Mouse (Mus musculus) liver, postnatal 0 days (tissue): ENCODE results near the gene Angptl2. TPM values are rescaled to one million over a fixed set of nuclear protein-coding genes. Genes with fewer than 3 reads are reported as not detected.
"Not testable (repeated sequence)": the region's sequence is repeated elsewhere in the genome, so short reads cannot be mapped to it uniquely, and the experiment has no call there.

Experiments used
- ATAC-seq: fragments of 200-750 bp; cut with Nextera tagmentation; 2 replicates; pipeline ENCODE4 v1.8.0; 2017; ENCODE audit warnings: mild to moderate bottlenecking, moderate library complexity
- DNase-seq: peaks from one replicate; pipeline ENCODE4 v3.0.0-alpha.2; 2016
- H3K27ac ChIP-seq: fragments of 300-500 bp; sonication (generic); 2 replicates; pipeline ENCODE4 v1.5.1; 2014; ENCODE audit warnings: antibody characterized with exemption, moderate library complexity, mild to moderate bottlenecking, low read depth
- H3K27me3 ChIP-seq: fragments of 300-500 bp; sonication (generic); 2 replicates; pipeline ENCODE4 v1.6.1; 2014; ENCODE audit warnings: low read length, control low read depth, mixed read lengths; ENCODE audit not compliant: insufficient read depth
- H3K36me3 ChIP-seq: fragments of 300-500 bp; sonication (generic); replicated peaks from 2 replicates; pipeline ENCODE4 v1.6.1; 2014; ENCODE audit warnings: mild to moderate bottlenecking, control low read depth, low read length, moderate library complexity, mixed read lengths; ENCODE audit not compliant: insufficient read depth
- H3K4me1 ChIP-seq: fragments of 300-500 bp; sonication (generic); 2 replicates; pipeline ENCODE4 v1.6.1; 2014; ENCODE audit warnings: antibody characterized with exemption, mild to moderate bottlenecking, control low read depth; ENCODE audit not compliant: insufficient read depth
- H3K4me2 ChIP-seq: fragments of 300-500 bp; sonication (generic); 2 replicates; pipeline ENCODE4 v1.6.1; 2014; ENCODE audit warnings: low read depth, mild to moderate bottlenecking, low read length, moderate library complexity, mixed read lengths
- H3K4me3 ChIP-seq: fragments of 300-500 bp; sonication (generic); 2 replicates; pipeline ENCODE4 v1.5.1; 2014; ENCODE audit warnings: low read depth, low read length
- H3K9ac ChIP-seq: fragments of 300-500 bp; sonication (generic); replicated peaks from 2 replicates; pipeline ENCODE4 v1.6.1; 2014; ENCODE audit warnings: mild to moderate bottlenecking, moderate library complexity
- H3K9me3 ChIP-seq: fragments of 300-500 bp; sonication (generic); 2 replicates; pipeline ENCODE4 v1.6.1; 2016; ENCODE audit warnings: mild to moderate bottlenecking, control low read depth, low read length, mixed read lengths
- CTCF ChIP-seq: sonication (generic); IDR thresholded peaks from 2 replicates; pipeline ENCODE4 v1.5.1; 2016; ENCODE audit warnings: antibody characterized with exemption, low read depth
- EP300 ChIP-seq: IDR thresholded peaks from 2 replicates; pipeline ENCODE4 v1.6.1; 2016; ENCODE audit warnings: antibody characterized with exemption, low read depth, mild to moderate bottlenecking
- WGBS: fragments of 180-500 bp; shearing (Covaris S2); extraction: QIAGEN DNeasy Blood & Tissue Kit; methylation state at CpG from one replicate; pipeline ENCODE4 v1.1.7; 2014; ENCODE audit not compliant: insufficient replicate concordance; 5-methylcytosine and 5-hydroxymethylcytosine counted together
- polyA plus RNA-seq: library from polyadenylated mRNA; unstranded; fragments of >200 nt; fragmentation: Nextera tagmentation; extraction: Ambion mirVana; gene quantifications from 2 replicates; pipeline ENCODE4 v1.2.1, GENCODE M21; 2015

The Angptl2 gene
- polyA plus RNA-seq, 1 experiment from 2014 or later, result 3.8 TPM

DNA sequence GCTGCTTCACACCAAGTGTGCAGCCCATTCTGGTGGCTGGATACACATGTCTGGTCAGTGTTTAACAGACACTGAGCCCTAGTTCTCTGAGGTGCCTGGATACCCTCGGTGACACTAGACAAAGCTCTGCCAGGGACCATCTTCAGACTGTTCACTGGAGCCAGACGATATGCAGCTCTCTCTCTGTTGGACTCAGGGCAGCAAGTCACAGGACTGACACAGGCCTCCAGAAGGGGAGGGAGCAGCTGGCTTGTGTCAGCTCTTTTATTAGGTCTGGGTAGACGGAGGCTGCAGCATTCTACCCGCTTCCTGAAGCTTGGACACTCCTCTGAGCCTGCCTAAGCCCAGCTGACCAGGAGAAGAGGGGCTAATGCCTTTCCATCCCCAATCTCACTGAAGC lies 8.8 kb upstream of the Angptl2 start:
- Histone ChIP-seq H3K4me3 (no peak overlapping the region), H3K4me2 (no peak overlapping the region), H3K36me3 (no peaks in the 10 kb centered on the region), H3K9me3 (no peaks in the 10 kb centered on the region), H3K27ac (no peak overlapping the region), H3K27me3 (no peaks in the 10 kb centered on the region), H3K4me1 (peaks cover 13% of the 10 kb centered on the region), H3K9ac (no peak overlapping the region)
- WGBS, result 58% methylated on average over 4 of the region's 4 CpGs
- ATAC-seq, result no peak
- DNase-seq, result no peak
- TF ChIP-seq CTCF (no peak), EP300 (no peak)

DNA sequence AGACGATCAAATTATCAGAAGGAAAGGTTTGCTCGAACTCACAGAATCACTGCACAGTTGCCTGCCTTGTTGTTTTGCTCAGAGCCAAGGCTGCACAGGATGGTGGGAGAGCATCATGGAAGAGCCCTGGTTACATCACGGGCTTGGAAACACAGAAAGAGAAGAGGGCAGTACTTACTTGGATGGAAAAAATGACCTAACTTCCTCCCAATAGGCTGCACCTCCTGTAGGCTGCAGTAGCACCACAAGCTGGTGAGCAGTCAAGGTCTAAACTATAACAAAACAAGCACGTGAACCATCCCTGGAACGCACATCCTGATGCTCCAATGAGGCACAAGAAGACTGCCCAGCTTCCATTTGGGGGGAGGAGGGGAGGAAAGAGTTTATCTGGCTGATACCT lies 7.7 kb upstream of the Angptl2 start:
- Histone ChIP-seq H3K27me3 (no peaks in the 10 kb centered on the region), H3K27ac (no peak overlapping the region), H3K4me3 (no peak overlapping the region), H3K4me2 (no peak overlapping the region), H3K9ac (no peak overlapping the region), H3K36me3 (no peaks in the 10 kb centered on the region), H3K4me1 (peaks cover 12% of the 10 kb centered on the region), H3K9me3 (no peaks in the 10 kb centered on the region)
- no peak for DNase-seq
- TF ChIP-seq EP300 (no peak), CTCF (no peak)
- 68% methylated on average over 5 of the region's 5 CpGs for WGBS
- ATAC-seq, result no peak

GRCm38 (mm10) chr2:33210841-33211240 lies 5.0 kb upstream of the Angptl2 start:
- no peak for TF ChIP-seq CTCF
- TF ChIP-seq EP300, result no peak
- WGBS, result 61% methylated on average over 2 of the region's 2 CpGs
- DNase-seq, result peak; percentile 54

DNA sequence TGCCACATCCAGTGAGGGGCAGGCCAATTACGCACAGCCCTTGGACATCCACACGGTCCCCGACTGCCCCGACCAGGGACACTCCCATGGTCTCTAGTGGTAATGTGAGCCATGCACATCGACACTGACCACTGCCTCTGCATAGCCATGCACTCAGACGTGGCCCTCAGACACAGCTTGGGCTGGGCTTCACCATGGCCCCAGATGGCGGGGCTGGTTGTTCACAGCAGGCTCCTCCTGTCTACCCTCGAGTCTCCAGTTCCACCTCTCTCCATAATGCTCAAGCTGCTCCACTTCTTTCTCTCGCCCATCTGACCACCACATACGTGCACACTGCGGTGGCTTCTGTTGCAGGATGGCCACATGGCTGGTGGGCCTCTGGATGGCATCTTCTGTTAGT lies 4.6 kb upstream of the Angptl2 start:
- not testable (repeated sequence) for H3K36me3 ChIP-seq, H3K27me3 ChIP-seq, DNase-seq, H3K27ac ChIP-seq, H3K9me3 ChIP-seq, H3K4me1 ChIP-seq, H3K4me2 ChIP-seq, H3K4me3 ChIP-seq, H3K9ac ChIP-seq
- WGBS, result 78% methylated on average over 10 of the region's 11 CpGs
- ATAC-seq, result 0 out of 2 replicates have a peak, but pooled peaks have one; percentile 10

More at GRCm38 (mm10) chr2:33210841-33211240, 5.0 kb upstream of the Angptl2 start:
- Histone ChIP-seq H3K36me3 (no peaks in the 10 kb centered on the region), H3K4me3 (no peak overlapping the region), H3K9me3 (no peaks in the 10 kb centered on the region), H3K27me3 (no peaks in the 10 kb centered on the region), H3K4me1 (peaks cover 8% of the 10 kb centered on the region; the same call in 1 of the 2 replicates), H3K27ac (no peak overlapping the region), H3K9ac (no peak overlapping the region), H3K4me2 (no peak overlapping the region)
- ATAC-seq, result peak; percentile 88

GRCm38 (mm10) chr2:33215177-33215699 lies 631 bp upstream of the Angptl2 start:
- H3K9ac ChIP-seq, result no peak overlapping the region
- DNase-seq (no peak), ATAC-seq (no peak)
- TF ChIP-seq CTCF (no peak), EP300 (no peak)
- peaks cover 13% of the 10 kb centered on the region for H3K4me1 ChIP-seq
- no peak overlapping the region for H3K4me3 ChIP-seq
- no peak overlapping the region for H3K27ac ChIP-seq
- WGBS, result 67% methylated on average over 5 of the region's 5 CpGs
- no peaks in the 10 kb centered on the region for H3K9me3 ChIP-seq
- H3K36me3 ChIP-seq, result no peaks in the 10 kb centered on the region
- H3K27me3 ChIP-seq, result no peaks in the 10 kb centered on the region
- peak overlapping the region; percentile 27 for H3K4me2 ChIP-seq

DNA sequence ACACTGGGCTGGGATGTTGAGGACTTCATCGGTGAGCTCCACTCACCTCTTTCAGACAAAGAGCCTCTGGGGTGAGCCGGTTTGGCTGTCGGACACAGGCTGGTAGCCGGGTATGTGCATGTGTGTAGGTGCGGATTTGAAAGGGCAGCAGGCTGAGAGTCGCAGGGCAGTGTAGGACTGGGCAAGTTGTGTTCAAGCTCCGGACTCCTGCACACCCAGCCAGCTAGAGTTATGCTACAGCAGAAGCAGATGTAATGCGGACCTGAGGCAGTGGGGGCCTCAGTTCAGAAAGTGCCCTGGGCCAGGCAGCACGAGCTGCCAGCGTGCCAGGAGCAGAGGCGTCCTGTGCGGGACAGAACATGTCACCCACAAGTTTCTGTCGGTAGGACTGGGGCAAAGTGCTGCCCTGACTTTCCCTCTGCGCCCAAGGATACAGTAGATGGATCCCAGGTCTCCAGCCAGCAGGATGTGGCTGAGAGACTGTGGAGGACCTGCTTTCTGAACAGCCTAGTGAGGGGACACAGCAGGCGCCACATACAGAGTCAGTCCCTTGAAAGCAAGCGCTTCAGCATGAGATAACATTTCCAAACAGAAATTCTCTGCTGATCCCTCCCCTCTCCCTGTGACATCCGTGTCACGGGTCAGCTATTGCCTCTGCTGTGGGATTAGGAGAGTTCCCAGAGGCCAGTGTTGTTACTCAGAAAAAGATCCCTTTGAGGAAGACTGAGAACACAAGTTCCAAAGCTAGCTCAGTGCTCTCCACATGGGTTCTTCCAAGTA lies 966 bp downstream of the Angptl2 start:
- Histone ChIP-seq H3K27me3 (no peaks in the 10 kb centered on the region), H3K4me2 (peak overlapping the region; percentile 27), H3K4me1 (peaks cover 10% of the 10 kb centered on the region), H3K9ac (peak overlapping the region; percentile 39), H3K27ac (peak overlapping the region; percentile 49), H3K9me3 (no peaks in the 10 kb centered on the region), H3K4me3 (peak overlapping the region; percentile 31), H3K36me3 (no peaks in the 10 kb centered on the region)
- no peak for TF ChIP-seq EP300
- no peak for TF ChIP-seq CTCF
- ATAC-seq, result peak; percentile 14; the same call in 1 of the 2 replicates
- DNase-seq, result no peak
- whole genome bisulfite sequencing, result 41% methylated on average over 18 of the region's 18 CpGs
